Mouse (Mus musculus) heart, postnatal 14 days (tissue): ENCODE data around the gene 6030468B19Rik. TPM values are rescaled to one million over a fixed set of nuclear protein-coding genes. Genes with fewer than 3 reads are reported as not detected.
A peak's percentile ranks its signal among the peaks of the same experiment; 100 is the strongest.
"Not testable (repeated sequence)": the region's sequence is repeated elsewhere in the genome, so short reads cannot be mapped to it uniquely, and the experiment has no call there.

ENCODE experiments used
- DNase-seq, 2 experiments: peaks; one replicate each; pipeline ENCODE4 v3.0.0; 2021 to 2022
- intact Hi-C: fragments of 180-260 bp; cut with DNase I; formaldehyde crosslinking; loops from one replicate; pipeline ENCODE4 v1.15.1; 2025
- total RNA-seq, 2 experiments: library from RNA; stranded (reverse); gene quantifications; 2 replicates each; pipeline ENCODE4 v1.2.3; 2021

6030468B19Rik gene
- total RNA-seq, 2 experiments from 2014 or later = not detected

DNA sequence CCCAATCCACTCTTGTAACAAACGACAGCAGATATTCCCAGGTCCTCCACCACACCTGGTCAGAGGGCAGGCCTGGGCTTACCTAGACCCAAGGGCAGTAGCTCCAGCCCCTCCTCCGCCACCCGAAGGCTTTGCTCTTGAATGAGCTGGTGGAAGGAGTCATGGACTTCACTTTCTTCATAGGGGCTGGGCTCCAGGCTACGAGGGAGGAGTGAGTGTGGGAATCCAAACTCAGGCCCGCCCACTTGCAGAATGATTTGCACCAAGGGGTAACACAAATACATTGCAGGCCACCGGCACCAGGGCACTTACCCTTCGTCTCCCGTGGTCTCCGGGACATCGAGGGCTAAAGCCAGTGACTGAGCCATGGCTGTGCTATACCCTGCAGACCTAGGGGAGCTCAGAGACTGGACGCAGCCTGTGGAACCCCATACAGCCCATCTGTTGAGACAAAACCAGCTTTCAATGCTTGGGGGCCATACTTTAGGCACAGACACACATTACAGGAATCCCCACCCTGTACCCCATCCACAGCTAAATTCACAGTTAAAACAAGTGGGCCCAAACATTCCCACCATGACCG is 18.5 kb upstream of the 6030468B19Rik start:
- intact Hi-C loops = no loop called here
- peak; percentile 40 to 51 for DNase-seq

DNA sequence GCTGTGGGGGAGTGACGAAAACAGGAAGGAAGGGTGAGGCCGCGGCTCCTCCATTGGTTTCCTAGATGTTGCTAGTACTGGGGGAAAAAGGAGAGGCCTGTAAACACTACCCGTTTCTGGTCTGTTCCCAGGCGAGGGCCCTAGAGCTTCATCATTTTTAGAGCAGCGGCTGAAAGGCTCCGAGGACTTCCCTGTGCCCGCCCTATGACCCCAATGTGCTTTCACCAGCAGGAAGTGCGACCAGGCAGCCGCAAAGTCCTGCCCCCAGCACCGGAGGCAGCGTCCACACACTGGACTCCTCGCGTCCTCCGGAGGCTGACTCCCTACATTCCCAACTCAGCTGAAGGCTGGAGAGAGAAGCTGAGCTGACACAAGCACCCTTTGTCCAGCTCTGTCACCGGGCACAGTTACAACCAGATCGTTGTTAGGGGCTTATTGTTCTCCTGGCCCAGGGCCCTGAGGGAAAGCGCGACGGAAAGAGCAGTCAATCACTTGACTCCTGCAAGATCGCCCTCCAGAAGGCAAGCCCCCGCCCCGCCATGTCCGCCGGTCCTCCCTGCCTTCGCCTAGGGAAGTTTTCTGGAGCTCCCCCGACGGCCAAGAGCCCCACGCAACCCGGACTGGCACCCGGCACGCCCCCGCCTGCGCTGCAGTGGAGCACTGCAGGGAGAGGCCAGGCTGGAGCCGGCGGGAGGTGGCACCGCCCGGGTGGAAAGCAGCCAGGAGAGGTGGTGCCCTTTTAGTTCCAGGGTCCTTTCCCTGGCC is 17.8 kb upstream of the 6030468B19Rik start:
- intact Hi-C loops = no loop called here
- DNase-seq = peak; percentile 75 to 76

DNA sequence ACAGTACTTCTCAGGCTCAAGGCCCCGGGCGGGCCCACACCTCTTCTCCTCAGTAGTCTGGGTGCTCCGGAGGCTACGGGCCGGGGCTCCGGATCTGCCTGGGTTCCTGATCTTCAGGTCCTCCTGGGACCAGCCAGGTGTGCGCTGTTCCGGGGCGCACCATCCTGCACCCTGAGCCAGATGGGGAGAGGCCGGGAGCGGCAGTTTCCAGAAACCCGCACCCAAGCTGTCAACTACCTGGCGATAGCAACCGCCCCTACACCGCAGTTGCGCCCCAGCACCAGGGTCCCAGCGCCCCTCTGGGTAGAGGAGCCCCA is 17.3 kb upstream of the 6030468B19Rik start:
- intact Hi-C loops = no loop called here
- DNase-seq = no peak

DNA sequence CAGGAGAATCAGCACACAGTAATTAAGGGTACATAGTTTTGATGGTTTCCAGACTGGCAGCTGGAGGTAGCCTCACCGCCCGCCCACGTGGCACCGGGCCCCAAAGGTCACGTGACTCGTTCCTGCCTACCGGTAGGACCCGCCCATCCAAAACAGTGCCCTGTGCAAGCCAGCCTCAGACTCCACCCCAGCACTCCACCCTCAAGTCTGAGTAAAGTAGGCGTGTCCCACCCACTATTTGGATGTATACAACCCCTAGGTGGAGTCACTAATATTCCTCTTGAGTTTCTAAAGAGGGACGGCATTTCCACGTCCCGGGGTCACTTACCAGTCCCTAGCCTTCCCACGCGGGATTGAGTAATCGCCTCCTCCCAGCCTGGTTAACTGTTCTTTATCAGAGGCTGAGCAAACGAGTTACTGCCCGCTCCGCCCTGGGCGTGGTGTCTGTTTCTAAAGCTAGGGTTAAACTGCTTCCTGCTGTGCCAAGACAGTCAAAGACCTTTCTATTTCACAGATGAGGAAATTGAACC is 16.8 kb upstream of the 6030468B19Rik start:
- intact Hi-C loops = no loop called here
- peak; percentile 84 to 85 for DNase-seq

DNA sequence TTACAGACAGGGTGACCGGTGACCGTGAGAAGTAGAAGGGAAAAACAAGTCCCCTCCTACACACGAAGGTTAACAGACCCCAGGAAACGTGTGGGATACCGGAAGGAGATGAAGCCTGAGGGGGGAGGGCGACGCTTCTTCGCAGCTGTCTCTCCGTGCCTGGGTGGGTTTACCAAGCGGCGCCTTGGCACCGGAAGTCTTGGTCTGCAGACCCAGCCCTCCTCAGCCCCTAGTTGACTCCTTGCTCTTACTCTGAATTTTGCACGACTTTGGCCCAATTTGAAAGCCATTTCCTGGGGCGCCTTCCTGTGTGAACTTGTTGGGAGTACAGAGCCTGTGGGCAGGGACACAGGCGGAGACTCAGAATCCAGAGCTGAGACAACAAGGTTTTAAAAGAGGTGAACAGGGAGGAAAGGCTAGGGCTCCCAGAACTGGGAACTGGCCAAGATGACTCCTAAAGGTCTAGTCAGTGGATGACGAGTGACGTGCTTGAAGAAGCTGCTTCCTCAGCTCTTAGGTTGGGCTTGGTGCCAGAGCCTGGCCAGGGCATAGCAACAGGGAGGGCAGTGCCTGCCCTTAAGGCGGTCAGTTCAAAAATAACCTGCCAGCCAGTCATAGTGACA is 16.1 kb upstream of the 6030468B19Rik start:
- intact Hi-C loops = no loop called here
- peak; percentile 71 to 73 for DNase-seq

DNA sequence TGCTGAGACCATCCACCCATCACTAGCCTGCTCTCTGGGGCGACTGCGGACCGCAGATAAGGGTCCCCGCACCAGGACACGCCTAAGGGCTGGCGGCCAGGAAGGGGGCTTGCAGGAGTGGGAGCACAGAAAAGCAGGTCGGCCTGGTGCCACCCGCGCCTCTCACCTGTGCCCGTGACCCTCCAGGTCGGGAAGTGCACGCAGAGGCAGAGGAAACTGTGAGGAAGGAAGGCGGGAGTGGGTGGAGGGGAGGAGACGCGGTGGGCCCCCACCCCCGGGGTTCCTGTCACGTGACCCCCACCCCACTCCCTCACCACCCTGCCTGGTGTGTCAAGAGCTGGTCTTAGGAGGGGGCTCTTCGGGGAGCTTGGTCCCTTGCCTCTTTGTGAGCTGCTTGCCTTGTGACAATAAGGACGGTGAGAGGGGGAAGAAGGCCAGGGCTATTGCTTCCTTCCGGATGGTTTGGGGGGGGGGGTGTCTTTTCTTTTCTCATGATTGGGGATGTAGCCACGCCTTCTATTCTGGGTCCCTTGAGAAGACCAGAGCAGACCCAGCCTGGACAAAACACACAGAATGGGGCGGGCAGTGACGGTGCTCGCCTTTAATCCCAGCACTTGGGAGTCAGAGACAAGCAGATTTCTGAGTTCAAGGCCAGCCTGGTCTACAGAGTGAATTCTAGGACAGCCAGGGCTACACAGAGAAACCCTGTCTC is 15.3 kb upstream of the 6030468B19Rik start, which contains the start of the genes Tmc8 and Tmc6:
Gene Tmc8, plus strand, starts transcription at position 84 of the 712 bp plus-strand sequence.
Gene Tmc6, minus strand, starts transcription at position 206 of the 712 bp plus-strand sequence.
- DNase-seq = peak; percentile 60 to 68
- intact Hi-C loops = no loop called here

DNA sequence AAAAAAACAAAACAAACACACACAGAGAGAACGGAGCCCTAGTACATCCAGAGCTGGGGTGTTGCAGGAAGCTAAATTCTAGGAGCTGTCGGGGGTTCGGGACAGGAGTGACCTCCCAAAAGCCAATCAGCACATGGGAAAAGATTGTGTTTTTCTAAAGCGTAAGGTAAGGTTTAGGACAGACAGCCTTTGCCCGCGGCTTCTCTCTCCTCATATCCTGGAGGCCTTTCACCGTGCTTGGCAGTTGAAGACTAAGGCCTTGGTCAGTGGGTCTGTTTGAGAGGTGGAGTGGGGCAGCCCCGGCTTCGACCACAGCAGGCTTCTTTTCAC is 14.8 kb upstream of the 6030468B19Rik start:
- intact Hi-C loops = no loop called here
- DNase-seq = no peak

DNA sequence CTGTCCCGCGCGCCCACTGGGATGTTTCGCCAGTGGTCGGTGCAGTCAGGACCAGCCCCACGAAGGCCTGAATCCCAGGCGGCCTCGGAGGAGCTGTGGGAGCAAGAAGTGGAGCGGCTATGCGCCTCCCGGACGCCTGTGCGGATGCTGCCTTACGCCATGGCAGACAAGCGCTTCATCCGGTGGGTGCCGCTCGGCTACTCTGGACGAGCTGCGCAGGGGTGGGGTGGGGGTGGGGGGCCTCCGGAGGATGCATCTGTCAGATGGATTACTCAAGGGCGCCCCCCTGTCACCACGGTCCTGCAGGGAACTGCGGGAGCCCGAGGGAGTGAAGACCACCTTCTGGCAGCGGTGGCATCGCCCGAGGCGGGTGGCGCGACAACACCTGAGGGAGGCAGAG is 14.4 kb upstream of the 6030468B19Rik start:
- intact Hi-C loops = no loop called here
- peak; percentile 67 to 78 for DNase-seq

DNA sequence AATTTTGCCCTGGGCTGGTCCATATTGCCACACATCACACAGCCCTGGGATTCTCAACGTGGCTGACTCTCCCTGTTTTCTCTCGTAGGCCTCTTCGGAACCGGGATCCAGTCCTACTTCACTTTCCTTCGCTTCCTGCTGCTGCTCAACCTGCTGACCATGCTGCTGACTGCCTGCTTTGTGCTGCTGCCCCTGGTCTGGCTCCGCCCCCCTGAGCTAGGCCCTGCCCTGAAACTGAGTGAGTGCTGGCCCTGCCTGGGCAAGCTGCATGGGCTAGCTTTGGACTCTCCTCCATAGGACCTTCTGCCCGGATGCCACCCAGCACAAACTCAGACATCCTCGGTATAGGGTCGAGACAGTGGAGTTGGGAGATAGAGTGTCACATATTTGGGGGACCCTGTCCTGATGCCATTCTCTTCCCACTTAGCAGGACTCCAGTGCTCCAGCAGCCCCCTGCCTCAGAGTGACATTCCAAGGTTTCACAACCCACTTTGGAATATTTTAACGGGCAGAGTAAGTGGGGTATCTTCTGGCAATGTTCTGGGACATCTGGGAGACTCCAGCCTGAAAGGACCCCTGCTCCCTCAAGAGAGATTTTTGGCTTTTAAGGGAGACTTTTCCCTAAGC is 13.7 kb upstream of the 6030468B19Rik start:
- DNase-seq = peak; percentile 35 to 39
- intact Hi-C loops = no loop called here

DNA sequence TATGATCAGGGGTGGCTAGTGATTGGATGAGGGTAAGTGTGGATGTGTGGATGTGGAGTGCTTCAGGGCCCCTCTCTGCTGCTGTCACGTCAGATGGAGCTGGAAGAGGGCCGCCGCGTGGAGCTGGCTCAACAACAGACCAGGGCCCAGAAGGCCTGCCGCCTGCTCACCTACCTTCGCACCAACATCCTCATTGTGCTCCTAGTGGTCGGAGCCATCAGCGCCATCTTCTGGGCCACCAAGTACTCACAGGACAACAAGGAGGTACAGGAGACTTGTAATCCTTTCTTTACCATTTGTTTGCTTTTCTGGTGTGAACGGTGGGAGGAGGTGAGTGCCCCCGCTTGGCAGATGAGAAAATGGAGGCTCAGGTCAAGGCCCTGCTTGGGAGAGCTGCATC is 11.2 kb upstream of the 6030468B19Rik start:
- DNase-seq = peak; percentile 60 to 72
- intact Hi-C loops = loop anchor here (2.0 to 5.0 kb wide), 2 partner anchors 75 to 399 kb away; no protein-coding TSS in a partner anchor

DNA sequence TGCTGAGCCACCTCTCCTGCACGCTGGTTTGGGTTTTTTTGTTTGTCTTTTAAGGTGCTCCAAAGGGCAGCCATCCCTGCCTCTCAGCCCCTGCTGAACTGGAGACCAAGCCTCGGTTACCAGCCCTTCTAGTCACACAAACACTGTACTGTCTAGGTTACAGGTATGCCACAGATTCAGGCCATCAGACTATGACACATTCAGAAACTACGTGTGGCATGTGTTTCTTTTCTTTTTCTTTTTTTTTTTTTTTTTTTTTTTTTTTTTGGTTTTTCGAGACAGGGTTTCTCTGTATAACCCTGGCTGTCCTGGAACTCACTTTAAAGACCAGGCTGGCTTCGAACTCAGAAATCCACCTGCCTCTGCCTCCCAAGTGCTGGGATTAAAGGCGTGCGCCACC is 9.0 kb upstream of the 6030468B19Rik start:
- intact Hi-C loops = loop anchor here (5.0 kb wide), 1 partner anchor 401 kb away; no protein-coding TSS in a partner anchor
- DNase-seq = not testable (repeated sequence)

DNA sequence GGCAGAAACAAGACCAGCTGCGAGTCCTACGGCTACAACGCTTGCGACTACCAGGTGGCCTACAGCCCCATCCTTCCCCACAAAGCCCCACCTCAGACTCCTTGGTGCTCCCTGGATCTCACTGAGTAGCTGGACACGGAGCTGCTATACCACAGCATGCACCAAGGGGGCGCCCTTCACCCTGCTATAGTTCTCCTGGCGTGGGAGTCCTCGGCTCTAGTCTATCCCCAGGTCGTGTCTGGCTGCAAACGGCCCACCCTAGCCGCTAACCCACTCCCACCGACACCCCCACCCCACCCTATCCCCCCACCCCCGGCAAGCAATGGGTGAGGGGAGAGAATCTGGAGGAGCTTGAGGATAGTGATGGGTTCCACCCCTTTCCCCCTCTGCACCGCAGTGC is 7.2 kb upstream of the 6030468B19Rik start:
- peak; percentile 80 to 84 for DNase-seq
- intact Hi-C loops = loop anchor here (1.0 kb wide), 1 partner anchor 34 kb away; no protein-coding TSS in a partner anchor

DNA sequence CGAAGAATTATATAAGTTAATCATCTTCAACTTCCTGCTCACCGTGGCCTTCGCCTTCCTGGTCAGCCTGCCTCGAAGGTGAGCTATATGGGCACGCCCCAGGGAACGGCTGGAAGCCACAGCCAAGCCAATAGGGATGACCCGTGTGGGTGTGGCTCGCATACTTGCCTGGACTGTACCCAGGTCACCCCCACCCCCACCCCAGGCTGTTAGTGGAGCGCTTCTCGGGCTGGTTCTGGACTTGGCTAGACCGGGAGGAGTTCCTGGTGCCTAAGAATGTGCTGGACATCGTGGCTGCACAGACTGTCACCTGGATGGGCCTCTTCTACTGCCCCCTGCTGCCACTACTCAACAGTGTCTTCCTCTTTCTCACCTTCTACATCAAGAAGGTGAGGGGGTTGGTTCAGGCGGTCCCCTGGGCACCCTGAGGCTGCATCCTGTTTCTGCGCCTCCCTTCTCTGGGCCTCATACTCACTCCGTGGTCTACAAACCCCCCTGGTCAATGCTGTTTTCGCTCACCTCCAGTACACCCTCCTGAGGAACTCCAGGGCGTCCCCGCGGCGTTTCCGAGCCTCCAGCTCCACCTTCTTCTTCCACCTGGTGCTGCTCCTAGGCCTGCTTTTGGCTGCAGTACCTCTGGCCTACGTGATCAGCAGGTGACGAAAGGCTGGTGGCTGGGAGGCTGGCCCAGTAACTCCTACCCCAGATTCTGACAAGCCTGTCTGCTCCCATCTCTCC is 6.6 kb upstream of the 6030468B19Rik start:
- no peak for DNase-seq
- intact Hi-C loops = loop anchor here (1.0 kb wide), 1 partner anchor 33 kb away; no protein-coding TSS in a partner anchor

DNA sequence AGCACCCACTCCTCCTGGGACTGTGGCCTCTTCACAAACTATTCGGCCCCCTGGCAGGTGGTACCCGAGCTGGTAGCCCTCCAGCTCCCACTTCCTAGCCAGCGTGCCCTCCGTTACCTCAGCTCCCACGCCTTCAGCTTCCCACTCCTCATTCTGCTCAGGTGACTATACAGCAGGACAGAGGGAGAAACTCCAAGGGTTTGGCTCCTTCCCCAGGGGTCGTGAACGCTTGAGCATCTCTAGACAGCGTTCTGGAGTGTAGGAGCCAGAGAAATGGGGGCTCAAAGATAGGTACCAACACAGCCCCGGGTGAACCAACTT is 6.1 kb upstream of the 6030468B19Rik start:
- DNase-seq = no peak
- intact Hi-C loops = no loop called here

DNA sequence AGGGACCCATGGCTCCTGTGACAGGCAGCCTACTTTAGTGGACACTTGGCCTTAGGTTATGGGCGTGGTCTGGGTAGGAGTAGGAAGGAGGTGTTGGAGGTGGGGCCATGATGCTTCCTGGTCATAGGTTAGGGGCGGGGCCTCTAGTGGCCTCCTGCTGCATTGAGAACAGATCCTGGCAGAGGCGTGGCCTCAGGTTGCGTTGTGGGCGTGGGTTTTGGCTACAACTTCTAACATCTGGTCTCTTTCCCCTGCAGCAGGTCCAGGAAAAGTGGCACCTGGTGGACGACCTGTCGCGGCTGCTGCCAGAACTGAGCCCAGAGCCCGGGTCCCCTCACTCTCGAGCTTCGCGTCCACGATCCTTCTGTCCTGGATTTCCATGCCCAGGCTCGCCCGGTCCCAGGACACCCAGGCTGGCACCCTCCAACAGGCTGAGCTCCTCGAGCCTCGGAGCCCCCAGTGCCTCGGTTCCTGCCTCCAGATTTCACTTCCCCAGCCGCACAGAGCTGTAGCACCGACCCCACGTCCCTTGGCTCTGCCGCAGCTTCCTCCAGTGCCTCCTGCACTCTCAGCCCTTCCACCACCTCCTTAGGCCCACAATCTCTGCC is 5.1 kb upstream of the 6030468B19Rik start:
- no peak for DNase-seq

DNA sequence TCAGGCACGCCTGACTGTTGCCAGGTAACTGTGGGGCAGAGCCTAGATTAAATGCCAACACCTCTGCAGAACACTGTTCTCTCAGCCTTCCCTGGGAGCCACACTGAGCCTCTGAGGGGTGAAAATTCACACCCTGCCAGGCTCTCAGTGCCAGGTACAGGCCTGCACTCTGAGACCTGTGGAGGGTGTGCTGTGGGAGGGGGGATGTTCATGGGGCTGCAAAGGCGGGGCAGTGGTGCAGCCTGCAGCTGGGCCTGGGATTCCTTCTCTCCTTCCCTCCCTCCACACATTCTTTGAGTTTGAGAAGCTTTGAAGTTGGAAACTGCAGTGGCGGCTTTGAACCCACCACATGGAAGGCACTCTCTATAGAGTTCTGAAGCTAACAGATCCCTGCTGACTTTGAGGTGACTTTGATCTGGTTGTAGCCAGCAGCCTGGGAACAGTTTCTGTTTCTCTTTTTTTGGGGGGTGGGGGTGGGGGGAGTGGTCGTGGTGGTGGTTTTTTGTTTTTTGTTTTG is 3.4 kb upstream of the 6030468B19Rik start:
- DNase-seq = no peak
- intact Hi-C loops = no loop called here

More for the DNA sequence above, 5.1 kb upstream of the 6030468B19Rik start:
- intact Hi-C loops = no loop called here

DNA sequence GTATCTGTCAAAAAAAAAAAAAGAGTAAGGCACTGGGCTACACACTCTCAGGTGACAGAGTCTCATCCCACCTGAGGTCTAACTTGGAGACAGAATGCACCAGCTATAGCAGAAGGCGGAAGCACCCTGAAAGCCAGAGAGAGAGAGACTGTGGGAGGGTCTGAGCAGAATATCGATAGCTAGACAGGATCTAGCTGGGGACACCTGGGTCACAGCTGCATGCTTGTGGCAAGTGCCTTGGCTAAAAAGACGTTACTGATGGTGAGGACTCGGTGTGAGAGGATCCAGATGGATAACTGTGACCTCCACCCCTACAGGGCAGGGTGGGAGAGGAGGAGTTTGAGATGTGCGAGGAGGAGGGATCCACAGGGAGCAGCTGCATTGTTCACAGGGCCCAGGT is 506 bp upstream of the 6030468B19Rik start:
- intact Hi-C loops = no loop called here
- no peak for DNase-seq

DNA sequence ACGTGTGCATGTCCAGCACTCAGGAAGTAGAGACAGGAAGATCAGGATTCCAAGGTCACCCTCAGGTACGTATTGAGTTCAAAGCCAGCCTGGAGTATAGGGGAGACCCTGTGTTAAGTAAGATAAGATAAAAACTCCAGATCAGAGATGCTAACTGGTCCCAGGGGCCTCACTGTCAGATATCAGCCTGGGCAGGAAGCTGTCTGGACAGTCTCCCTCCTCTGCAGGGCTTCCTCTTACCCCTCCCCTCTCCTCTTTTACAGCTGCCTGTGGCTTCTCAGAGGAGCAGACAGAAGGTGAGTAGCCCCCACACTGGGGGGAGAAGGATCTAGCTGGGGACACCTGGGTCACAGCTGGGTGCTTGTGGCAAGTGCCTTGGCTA is 691 bp downstream of the 6030468B19Rik start:
- intact Hi-C loops = no loop called here
- no peak for DNase-seq

DNA sequence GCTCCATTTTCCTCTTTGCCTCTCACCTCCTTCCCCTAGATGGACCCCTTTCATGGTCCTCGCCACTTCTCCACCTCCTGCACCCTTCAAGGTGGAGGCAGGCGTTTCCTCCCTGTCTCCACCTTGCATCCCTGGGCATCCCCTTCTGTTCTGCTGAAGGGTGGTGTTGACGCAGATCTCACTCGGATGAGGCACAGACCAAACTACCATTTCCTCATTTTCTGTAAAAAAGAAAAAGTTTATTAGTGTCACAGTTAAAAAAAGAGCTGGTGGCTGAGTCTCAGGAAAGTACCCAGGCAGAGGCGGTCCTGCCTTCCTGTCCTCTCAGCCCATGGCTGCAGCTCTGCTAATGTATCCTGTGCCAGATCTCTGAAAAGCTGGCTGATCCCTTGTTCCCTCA is 1.7 kb downstream of the 6030468B19Rik start:
- intact Hi-C loops = no loop called here
- DNase-seq = no peak
